ENCODE assay signal across 8 mouse cellular contexts in genomic region chr8:49035519-49035918, GRCm38 (mm10).
DNase-seq lines count a peak whose midpoint lies in the region; ATAC-seq and TF ChIP-seq lines count a peak whose summit lies in the region.

No protein-coding gene starts in this region.

- peak; percentile 43 for TF ChIP-seq CTCF in heart, postnatal 0 days (IDR thresholded peaks at IDR 0.05; ENCODE audit: low read depth)

- no peak for TF ChIP-seq EP300 in heart, postnatal 0 days (IDR thresholded peaks at IDR 0.05; ENCODE audit: low read depth)

- H3K9me3 ChIP-seq in heart, postnatal 0 days (replicated peaks; ENCODE audit: control insufficient read depth, low read length) = no peaks in the 10 kb centered on the region
- 0 out of 2 replicates have a peak, but pooled peaks cover 3% of the 10 kb centered on the region for H3K9me3 ChIP-seq in forebrain, embryonic 12.5 days
- no peaks in the 10 kb centered on the region for H3K9me3 ChIP-seq in neural tube, embryonic 11.5 days (ENCODE audit: control insufficient read depth, low read length)

- no peaks in the 10 kb centered on the region for H3K27me3 ChIP-seq in heart, postnatal 0 days (ENCODE audit: control insufficient read depth, insufficient read depth, low read length)
- peaks cover 9% of the 10 kb centered on the region; the same call in 1 of the 2 replicates for H3K27me3 ChIP-seq in forebrain, embryonic 12.5 days
- no peaks in the 10 kb centered on the region for H3K27me3 ChIP-seq in neural tube, embryonic 11.5 days (ENCODE audit: control insufficient read depth, insufficient read depth, low read length)

- no peaks in the 10 kb centered on the region for H3K4me1 ChIP-seq in heart, postnatal 0 days (ENCODE audit: control insufficient read depth, insufficient read depth)
- no peaks in the 10 kb centered on the region for H3K4me1 ChIP-seq in forebrain, embryonic 12.5 days
- no peaks in the 10 kb centered on the region for H3K4me1 ChIP-seq in neural tube, embryonic 11.5 days (ENCODE audit: control insufficient read depth, insufficient read depth, low read length)

- DNase-seq in heart, postnatal 0 days (ENCODE audit: low spot score) = peak; percentile 26
- DNase-seq in heart, adult 9 months (ENCODE audit: low spot score in 2 of 2) = no peak
- peak; percentile 74 for DNase-seq in R1 (ENCODE audit: low read depth, low spot score)
- DNase-seq in layer of hippocampus, adult 18-20 months (ENCODE audit: low spot score in 2 of 2) = peak; percentile 11 to 62
- peak; percentile 64 for DNase-seq in neural tube, embryonic 11.5 days (ENCODE audit: low spot score)
- no peak for DNase-seq in thymus, postnatal 14 days
- no peak for DNase-seq in lung, postnatal 4 days

- ATAC-seq in heart, postnatal 0 days (ENCODE audit: insufficient read depth, low read depth) = no peak
- peak; percentile 41; the same call in 1 of the 2 replicates for ATAC-seq in forebrain, embryonic 12.5 days (ENCODE audit: low FRiP score)
- peak; percentile 42; the same call in 1 of the 2 replicates for ATAC-seq in neural tube, embryonic 11.5 days (ENCODE audit: insufficient read depth, low FRiP score, low TSS enrichment)

- no peak overlapping the region for H3K9ac ChIP-seq in heart, postnatal 0 days (replicated peaks; ENCODE audit: low read depth, low read length)
- H3K9ac ChIP-seq in forebrain, embryonic 12.5 days = no peak overlapping the region
- no peak overlapping the region for H3K9ac ChIP-seq in neural tube, embryonic 11.5 days (ENCODE audit: low read length)

- no peak overlapping the region for H3K4me2 ChIP-seq in heart, postnatal 0 days (ENCODE audit: low read depth, low read length)
- H3K4me2 ChIP-seq in forebrain, embryonic 12.5 days = no peak overlapping the region
- H3K4me2 ChIP-seq in neural tube, embryonic 11.5 days (ENCODE audit: low read depth) = no peak overlapping the region

- H3K4me3 ChIP-seq in heart, postnatal 0 days (ENCODE audit: low read depth, low read length) = no peak overlapping the region
- no peak overlapping the region for H3K4me3 ChIP-seq in forebrain, embryonic 12.5 days (replicated peaks)
- H3K4me3 ChIP-seq in neural tube, embryonic 11.5 days (ENCODE audit: low read depth, low read length) = no peak overlapping the region

- 42% methylated on average over 8 of the region's 8 CpGs for WGBS in heart, postnatal 0 days
- WGBS in forebrain, embryonic 12.5 days = 31% methylated on average over 8 of the region's 8 CpGs
- 24% methylated on average over 8 of the region's 8 CpGs for WGBS in neural tube, embryonic 11.5 days

- H3K36me3 ChIP-seq in heart, postnatal 0 days (replicated peaks; ENCODE audit: control insufficient read depth, insufficient read depth, low read length) = no peaks in the 10 kb centered on the region
- no peaks in the 10 kb centered on the region for H3K36me3 ChIP-seq in forebrain, embryonic 12.5 days (replicated peaks)
- H3K36me3 ChIP-seq in neural tube, embryonic 11.5 days (ENCODE audit: control insufficient read depth, insufficient read depth, low read length) = no peaks in the 10 kb centered on the region

- no peak overlapping the region for H3K27ac ChIP-seq in heart, postnatal 0 days (ENCODE audit: low read depth)
- H3K27ac ChIP-seq in forebrain, embryonic 12.5 days = no peak overlapping the region
- no peak overlapping the region for H3K27ac ChIP-seq in neural tube, embryonic 11.5 days (ENCODE audit: low read depth, low read length)

Comparison
In these comparisons a context has a peak if more than half of its experiments do, and no peak if none do; other contexts are left out.
1. DNase-seq: peak in heart, postnatal 0 days (single experiment), R1 (single experiment), layer of hippocampus, adult 18-20 months (2 of 2) and neural tube, embryonic 11.5 days (single experiment); none in heart, adult 9 months (0 of 2), thymus, postnatal 14 days (single experiment) and lung, postnatal 4 days (0 of 2).